Mouse (Mus musculus) liver, adult 2 months (tissue): ENCODE measurements around the gene Mmp28. TPM values are rescaled to one million over a fixed set of nuclear protein-coding genes. Genes with fewer than 3 reads are reported as not detected.

Experiments
- DNase-seq: peaks from one replicate; pipeline ENCODE4 v3.0.0-alpha.2; 2011; ENCODE audit warnings: low read depth, low spot score; ENCODE audit errors: extremely low read depth
- H3K27ac ChIP-seq: fragments of 200-500 bp; replicated peaks from 2 replicates; pipeline ENCODE4 v1.5.1; 2012; ENCODE audit warnings: low read depth, mild to moderate bottlenecking, control low read depth, inconsistent platforms, low read length; ENCODE audit not compliant: insufficient read depth
- H3K27me3 ChIP-seq: fragments of 200-500 bp; 2 replicates; pipeline ENCODE4 v1.6.1; 2012; ENCODE audit warnings: mild to moderate bottlenecking, moderate library complexity, low read length, inconsistent platforms; ENCODE audit not compliant: control insufficient read depth, insufficient read depth
- H3K36me3 ChIP-seq: fragments of 200-500 bp; 2 replicates; pipeline ENCODE4 v1.6.1; 2012; ENCODE audit warnings: low read length, inconsistent platforms; ENCODE audit not compliant: control insufficient read depth, insufficient read depth
- H3K4me1 ChIP-seq: fragments of 200-500 bp; 2 replicates; pipeline ENCODE4 v1.6.1; 2011; ENCODE audit warnings: low read length; ENCODE audit not compliant: control insufficient read depth, insufficient read depth
- H3K4me3 ChIP-seq: fragments of 200-500 bp; 2 replicates; pipeline ENCODE4 v1.5.1; 2011; ENCODE audit warnings: low read depth, mild to moderate bottlenecking, control low read depth, low read length, moderate library complexity; ENCODE audit not compliant: insufficient read depth
- H3K79me2 ChIP-seq: fragments of 200-500 bp; 2 replicates; pipeline ENCODE4 v1.6.1; 2012; ENCODE audit warnings: inconsistent platforms, mild to moderate bottlenecking, low read length, moderate library complexity; ENCODE audit not compliant: control insufficient read depth, insufficient read depth
- H3K9ac ChIP-seq: fragments of 200-500 bp; 2 replicates; pipeline ENCODE4 v1.6.1; 2012; ENCODE audit warnings: low read depth, mild to moderate bottlenecking, control low read depth, inconsistent platforms, low read length
- CTCF ChIP-seq: fragments of 200-500 bp; IDR thresholded peaks from 2 replicates; pipeline ENCODE4 v1.5.1; 2011; ENCODE audit warnings: low read depth, low read length, control low read depth
- POLR2A ChIP-seq: fragments of 200-500 bp; IDR thresholded peaks from 2 replicates; pipeline ENCODE4 v1.6.1; 2011; ENCODE audit warnings: low read length, control low read depth; ENCODE audit not compliant: insufficient read depth; ENCODE audit errors: extremely low read depth
- WGBS: fragments of 180-500 bp; shearing (Covaris S2); methylation state at CpG from one replicate; pipeline ENCODE4 v1.1.7; 2018; 5-methylcytosine and 5-hydroxymethylcytosine counted together
- polyA plus RNA-seq: library from polyadenylated mRNA; depleted of rRNA; stranded (reverse); fragments of >200 nt; gene quantifications from 2 replicates; pipeline ENCODE4 v1.2.3, GENCODE M21; 2012
- total RNA-seq: library from RNA; depleted of rRNA; stranded (reverse); fragments of >200 nt; gene quantifications from 2 replicates; pipeline ENCODE4 v1.2.3, GENCODE M21; 2014

Mmp28 gene
- total and polyA plus RNA-seq, 2 experiments = 0.18 to 0.26 TPM

- H3K4me1 ChIP-seq = peaks cover 2% of the 10 kb centered on the region; the same call in 1 of the 2 replicates
- TF ChIP-seq POLR2A (no peak), CTCF (no peak)
- H3K27ac ChIP-seq = no peak within 1 kb of the TSS
- H3K27me3 ChIP-seq = no peaks in the 10 kb centered on the region
- peak within 1 kb of the TSS; percentile 45; the same call in 1 of the 2 replicates for H3K4me3 ChIP-seq
- WGBS = 2% methylated on average over 24 of the region's 44 CpGs
- peak; percentile 75 for DNase-seq
- H3K79me2 ChIP-seq = no peaks in the 10 kb centered on the region
- no peaks in the 10 kb centered on the region for H3K36me3 ChIP-seq
- H3K9ac ChIP-seq = peak within 1 kb of the TSS; percentile 37
Observed at GRCm38 (mm10) chr11:83409087-83409754, 53.6 kb downstream of the Mmp28 start, which contains the start of gene Rasl10b. Gene Rasl10b (plus strand): TSS chr11:83409137.

GRCm38 (mm10) chr11:83408242-83408641 lies 54.6 kb downstream of the Mmp28 start:
- Histone ChIP-seq H3K36me3 (no peaks in the 10 kb centered on the region), H3K79me2 (no peaks in the 10 kb centered on the region), H3K4me1 (peaks cover 2% of the 10 kb centered on the region; the same call in 1 of the 2 replicates), H3K9ac (no peak overlapping the region), H3K4me3 (no peak overlapping the region), H3K27ac (no peak overlapping the region), H3K27me3 (no peaks in the 10 kb centered on the region)
- WGBS = 62% methylated on average over 8 of the region's 8 CpGs
- DNase-seq = no peak
- TF ChIP-seq CTCF (no peak), POLR2A (no peak)

GRCm38 (mm10) chr11:83406391-83406790 lies 56.5 kb downstream of the Mmp28 start:
- Histone ChIP-seq H3K36me3 (peaks cover 7% of the 10 kb centered on the region; the same call in 1 of the 2 replicates), H3K79me2 (no peaks in the 10 kb centered on the region), H3K4me3 (no peak overlapping the region), H3K27me3 (no peaks in the 10 kb centered on the region), H3K9ac (no peak overlapping the region), H3K4me1 (peaks cover 2% of the 10 kb centered on the region; the same call in 1 of the 2 replicates), H3K27ac (no peak overlapping the region)
- no peak for TF ChIP-seq POLR2A
- no peak for TF ChIP-seq CTCF
- 76% methylated on average over 3 of the region's 3 CpGs for WGBS
- no peak for DNase-seq

GRCm38 (mm10) chr11:83403787-83404186 lies 59.1 kb downstream of the Mmp28 start:
- H3K4me3 ChIP-seq = no peak overlapping the region
- H3K27ac ChIP-seq = no peak overlapping the region
- no peak overlapping the region for H3K9ac ChIP-seq
- 92% methylated on average over 7 of the region's 7 CpGs for WGBS
- no peaks in the 10 kb centered on the region for H3K27me3 ChIP-seq
- H3K36me3 ChIP-seq = peaks cover 13% of the 10 kb centered on the region; the same call in 1 of the 2 replicates
- H3K79me2 ChIP-seq = no peaks in the 10 kb centered on the region
- DNase-seq = no peak
- TF ChIP-seq POLR2A (no peak), CTCF (no peak)
- no peaks in the 10 kb centered on the region for H3K4me1 ChIP-seq

GRCm38 (mm10) chr11:83398724-83399123 lies 64.1 kb downstream of the Mmp28 start:
- Histone ChIP-seq H3K9ac (no peak overlapping the region), H3K27ac (no peak overlapping the region), H3K4me1 (no peaks in the 10 kb centered on the region), H3K79me2 (no peaks in the 10 kb centered on the region), H3K27me3 (no peaks in the 10 kb centered on the region), H3K36me3 (peaks cover 27% of the 10 kb centered on the region; the same call in 1 of the 2 replicates), H3K4me3 (no peak overlapping the region)
- 71% methylated on average over 5 of the region's 5 CpGs for WGBS
- TF ChIP-seq CTCF (no peak), POLR2A (no peak)
- no peak for DNase-seq

- no peak overlapping the region for H3K9ac ChIP-seq
- H3K4me3 ChIP-seq = no peak overlapping the region
- TF ChIP-seq CTCF (no peak), POLR2A (no peak)
- peak; percentile 31 for DNase-seq
- 73% methylated on average over 7 of the region's 7 CpGs for WGBS
- H3K4me1 ChIP-seq = no peaks in the 10 kb centered on the region
- no peaks in the 10 kb centered on the region for H3K79me2 ChIP-seq
- no peaks in the 10 kb centered on the region for H3K27me3 ChIP-seq
- H3K36me3 ChIP-seq = peaks cover 33% of the 10 kb centered on the region
- no peak overlapping the region for H3K27ac ChIP-seq
Observed at GRCm38 (mm10) chr11:83397626-83398025, 65.2 kb downstream of the Mmp28 start.
